In the genomic region with DNA sequence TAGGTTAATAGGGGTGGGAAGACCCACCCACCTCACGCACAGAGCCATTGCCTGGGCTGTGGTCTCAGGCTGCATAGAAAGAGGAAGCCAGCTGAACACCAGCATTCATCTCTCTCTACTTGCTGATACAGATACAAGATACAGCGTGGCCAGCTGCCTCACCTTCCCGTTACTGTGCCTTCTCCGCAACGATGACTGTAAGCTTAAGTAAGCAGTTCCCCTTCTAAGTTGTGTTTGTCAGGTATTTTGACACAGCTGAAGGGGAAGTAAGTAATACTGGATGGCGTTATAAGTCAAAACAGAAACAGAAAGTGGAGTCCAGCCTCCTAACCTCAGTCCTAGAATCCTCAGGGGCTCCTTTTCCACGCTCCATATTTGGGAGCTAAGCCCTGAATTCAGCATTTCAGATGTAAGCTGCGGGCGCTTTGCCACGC, we compare ENCODE assay signal across 13 mouse cellular contexts. TPM values are rescaled to one million over a fixed set of nuclear protein-coding genes. Genes with fewer than 3 reads are reported as not detected.
DNase-seq lines count a peak whose midpoint lies in the region; ATAC-seq and TF ChIP-seq lines count a peak whose summit lies in the region.
"Had no signal": no experiment of that assay in that cellular context is flagged by ENCODE, and none has a peak within 500 bp of the region (broad histone marks: within the 10 kb centered on the region; RNA-seq: fewer than 3 reads in every experiment).

No protein-coding gene starts in this region.

- no peaks in the 10 kb centered on the region for H3K27me3 ChIP-seq in intestine, postnatal 0 days (replicated peaks; ENCODE audit: control insufficient read depth, insufficient read depth, low read length)
- H3K27me3 ChIP-seq: embryonic facial prominence, embryonic 15.5 days; intestine, embryonic 15.5 days; lung, embryonic 15.5 days had no signal

- DNase-seq in lung, postnatal 25 days (ENCODE audit: low spot score), result peak; percentile 58
- no peak for DNase-seq in lung, postnatal 10 days
- DNase-seq in c-Kit-positive CD71-positive TER-119-negative erythroid progenitor cells, embryonic 14.5 days (ENCODE audit: low read depth), result peak; percentile 3
- peak; percentile 17 to 32 for DNase-seq in spleen, postnatal 14 days (ENCODE audit: low spot score in 2 of 2)
- DNase-seq in kidney, adult 18-20 months, result no peak
- DNase-seq in adrenal gland, postnatal 14 days, result no peak
- DNase-seq: cerebellum, adult 8-10 months; retina, postnatal 1 day had no signal

- H3K27ac ChIP-seq in intestine, postnatal 0 days (ENCODE audit: low read depth, low read length), result no peak overlapping the region
- H3K27ac ChIP-seq: embryonic facial prominence, embryonic 15.5 days; intestine, embryonic 15.5 days; lung, embryonic 15.5 days had no signal

- WGBS in intestine, postnatal 0 days, result 73% methylated on average over 10 of the region's 10 CpGs

- no peaks in the 10 kb centered on the region for H3K9me3 ChIP-seq in intestine, postnatal 0 days (ENCODE audit: control insufficient read depth)
- H3K9me3 ChIP-seq: embryonic facial prominence, embryonic 15.5 days; intestine, embryonic 15.5 days; lung, embryonic 15.5 days had no signal

- TF ChIP-seq CTCF in intestine, postnatal 0 days (IDR thresholded peaks at IDR 0.05; ENCODE audit: low read depth), result no peak

- no peak overlapping the region for H3K4me2 ChIP-seq in intestine, postnatal 0 days (replicated peaks; ENCODE audit: low read depth)
- H3K4me2 ChIP-seq: embryonic facial prominence, embryonic 15.5 days; intestine, embryonic 15.5 days; lung, embryonic 15.5 days had no signal

- no peaks in the 10 kb centered on the region for H3K4me1 ChIP-seq in intestine, postnatal 0 days (replicated peaks; ENCODE audit: control insufficient read depth, insufficient read depth, low read length)
- H3K4me1 ChIP-seq: intestine, embryonic 15.5 days had no signal

- H3K4me3 ChIP-seq in intestine, postnatal 0 days (ENCODE audit: low read depth, low read length), result no peak overlapping the region
- H3K4me3 ChIP-seq: embryonic facial prominence, embryonic 15.5 days; intestine, embryonic 15.5 days; lung, embryonic 15.5 days had no signal

- H3K9ac ChIP-seq in intestine, postnatal 0 days (ENCODE audit: low read depth, low read length), result no peak overlapping the region
- H3K9ac ChIP-seq: embryonic facial prominence, embryonic 15.5 days; intestine, embryonic 15.5 days; lung, embryonic 15.5 days had no signal

- peaks cover 24% of the 10 kb centered on the region for H3K36me3 ChIP-seq in intestine, postnatal 0 days (ENCODE audit: control insufficient read depth, insufficient read depth)
- H3K36me3 ChIP-seq: intestine, embryonic 15.5 days had no signal

- ATAC-seq in megakaryocyte, adult 5-6 weeks (ENCODE audit: poor library complexity, severe bottlenecking), result peak; percentile 97
- no peak for ATAC-seq in intestine, postnatal 0 days
- ATAC-seq: intestine, embryonic 15.5 days had no signal

RNA-seq across cellular contexts. Expression of gene Traf6, which starts 54.6 kb away (rescaled TPM):
- 27.7 and 30.2 TPM in 2 replicates for total RNA-seq in megakaryocyte, adult 5-6 weeks (2015)
- 14.6 and 19.4 TPM in 2 replicates for total RNA-seq in megakaryocyte, adult 5-6 weeks (2017)
- 4.9 and 5.5 TPM in 2 replicates for polyA plus RNA-seq in intestine, postnatal 0 days (2015; fragmentation: Nextera tagmentation; extraction: Ambion mirVana)
- total RNA-seq in adrenal gland, postnatal 14 days (2021), result 16.1 and 17.0 TPM in 2 replicates

Comparison
In these comparisons a context has a peak if more than half of its experiments do, and no peak if none do; other contexts are left out.
1. DNase-seq: peak in lung, postnatal 25 days (single experiment), c-Kit-positive CD71-positive TER-119-negative erythroid progenitor cells, embryonic 14.5 days (single experiment) and spleen, postnatal 14 days (2 of 2); none in lung, postnatal 10 days (single experiment), kidney, adult 18-20 months (single experiment) and adrenal gland, postnatal 14 days (single experiment).